Mouse (Mus musculus) ovary, adult 10 weeks (tissue): ENCODE data around the gene Fndc7. TPM values are rescaled to one million over a fixed set of nuclear protein-coding genes. Genes with fewer than 3 reads are reported as not detected.

Experiments used
- polyA plus RNA-seq: library from polyadenylated mRNA; stranded (reverse); fragments of 350-450 nt; fragmentation: Illumina TruSeq; extraction: RNeasy Lipid Tissue Mini Kit (QIAGEN cat#74804); gene quantifications from one replicate; pipeline ENCODE4 v1.2.3, GENCODE M21; 2014

Gene Fndc7
- 13.9 TPM for polyA plus RNA-seq

GRCm38 (mm10) chr3:108889908-108890307, at the start of gene Fndc7:
Gene Fndc7 (minus strand): TSS chr3:108890008.

GRCm38 (mm10) chr3:108939573-108939972, 49.8 kb upstream of the Fndc7 start, which contains the start of gene Henmt1:
Gene Henmt1 (plus strand): TSS chr3:108939873.

GRCm38 (mm10) chr3:108911548-108912413, 22.0 kb upstream of the Fndc7 start, which contains the start of gene Prpf38b:
Gene Prpf38b (minus strand): TSS chr3:108911727.

GRCm38 (mm10) chr3:108840000-108840715, 49.6 kb downstream of the Fndc7 start, which contains the start of gene Stxbp3:
Gene Stxbp3 (minus strand): TSS chr3:108840526.

Other genes with a start within 250 kb of the Fndc7 start
- 46.4 TPM for gene Clcc1, start 236.1 kb downstream of the Fndc7 start, polyA plus RNA-seq
- gene Gpsm2, start 167.7 kb downstream of the Fndc7 start, polyA plus RNA-seq: 13.9 TPM
- 2.4 TPM for gene Aknad1, start 150.3 kb downstream of the Fndc7 start, polyA plus RNA-seq
- 113 TPM for gene Stxbp3, start 49.5 kb downstream of the Fndc7 start, polyA plus RNA-seq
- 181 TPM for gene Prpf38b, start 21.7 kb upstream of the Fndc7 start, polyA plus RNA-seq
- 4.0 TPM for gene Henmt1, start 49.9 kb upstream of the Fndc7 start, polyA plus RNA-seq
- not detected for gene Gm9857, start 50.4 kb upstream of the Fndc7 start, polyA plus RNA-seq
- gene Fam102b, start 137.6 kb upstream of the Fndc7 start, polyA plus RNA-seq: 55.2 TPM
- not detected for gene Slc25a54, start 190.5 kb upstream of the Fndc7 start, polyA plus RNA-seq
- 154 TPM for gene Slc25a24, start 233.1 kb upstream of the Fndc7 start, polyA plus RNA-seq